Mouse (Mus musculus) megakaryocyte-erythroid progenitor cell, adult 5-6 weeks (primary cell): ENCODE results near the gene Il1f8. TPM values are rescaled to one million over a fixed set of nuclear protein-coding genes. Genes with fewer than 3 reads are reported as not detected.
A peak's percentile ranks its signal among the peaks of the same experiment; 100 is the strongest.
"Not testable (repeated sequence)": the region's sequence is repeated elsewhere in the genome, so short reads cannot be mapped to it uniquely, and the experiment has no call there.

Experiments
- ATAC-seq: replicated peaks from 2 replicates; pipeline ENCODE4 v1.8.0; 2016; ENCODE audit warnings: mild to moderate bottlenecking, inconsistent platforms; ENCODE audit not compliant: severe bottlenecking, poor library complexity, low FRiP score, low TSS enrichment
- total RNA-seq, 2 experiments: library from RNA; stranded (forward) in 1 of 2; stranded (reverse) in 1 of 2; fragments of 200-1000, 215-1000 nt in 1 of 2; fragments of >200 nt in 1 of 2; fragmentation: Nextera tagmentation in 1 of 2; gene quantifications; 2 replicates each; pipeline ENCODE4 v1.2.3; 2014 to 2017

The Il1f8 gene
- total RNA-seq (2014; fragmentation: Nextera tagmentation): not detected in 2 replicates
- total RNA-seq (2017): not detected in 2 replicates

DNA sequence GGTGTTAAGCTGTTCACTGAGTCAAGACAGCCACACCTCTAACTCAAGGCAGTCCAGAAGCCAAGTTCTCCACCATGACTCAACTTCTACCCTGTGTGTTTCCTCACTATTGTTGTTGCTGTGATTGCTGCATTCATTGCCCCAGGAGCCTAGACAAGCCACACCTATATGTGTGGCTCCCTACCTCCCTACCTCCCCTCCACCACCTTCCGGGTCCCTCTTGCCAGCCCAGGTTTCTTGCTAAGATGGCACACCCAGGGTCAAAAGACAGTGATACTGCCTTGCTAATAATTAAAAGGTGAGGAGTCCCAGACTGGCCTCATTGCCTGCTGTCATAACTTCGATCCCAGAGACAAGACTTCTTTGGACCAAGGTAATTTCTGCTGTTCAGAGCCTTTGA is at the start of gene Il1f8:
Gene Il1f8 (plus strand): TSS at position 301 of the 400 bp plus-strand sequence.
- no peak for ATAC-seq

DNA sequence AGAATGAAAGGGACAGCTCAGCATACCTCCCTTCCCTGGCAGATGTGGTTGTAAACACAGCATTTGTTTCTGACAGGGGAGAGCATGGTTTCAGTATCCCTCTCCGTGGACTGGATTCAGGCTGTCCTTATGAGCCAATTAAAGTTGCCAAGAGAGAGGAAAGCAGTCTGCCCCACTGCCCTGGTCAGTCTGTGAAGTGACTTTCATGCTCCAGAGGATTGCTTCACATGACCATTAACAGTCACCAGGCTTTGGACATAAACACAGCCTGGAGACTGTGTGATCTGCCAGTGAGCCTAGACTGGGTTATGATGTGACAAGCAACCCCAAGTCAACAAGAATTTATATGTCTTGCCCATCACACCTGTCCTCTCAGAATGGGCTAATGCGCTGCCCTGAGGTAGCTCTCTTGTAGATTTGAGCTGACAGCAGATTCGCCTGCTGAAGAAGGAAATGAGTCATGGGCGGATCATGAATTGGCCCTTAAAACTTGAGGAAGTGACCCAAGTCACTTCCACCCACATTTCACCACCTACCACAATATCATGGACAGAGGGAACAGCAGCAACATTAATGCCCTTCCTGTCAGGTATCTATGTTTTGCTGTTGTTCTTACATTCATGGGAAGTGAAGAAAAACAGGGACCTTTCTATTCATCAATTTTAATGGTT is 49.2 kb upstream of the Il1f8 start:
- no peak for ATAC-seq

DNA sequence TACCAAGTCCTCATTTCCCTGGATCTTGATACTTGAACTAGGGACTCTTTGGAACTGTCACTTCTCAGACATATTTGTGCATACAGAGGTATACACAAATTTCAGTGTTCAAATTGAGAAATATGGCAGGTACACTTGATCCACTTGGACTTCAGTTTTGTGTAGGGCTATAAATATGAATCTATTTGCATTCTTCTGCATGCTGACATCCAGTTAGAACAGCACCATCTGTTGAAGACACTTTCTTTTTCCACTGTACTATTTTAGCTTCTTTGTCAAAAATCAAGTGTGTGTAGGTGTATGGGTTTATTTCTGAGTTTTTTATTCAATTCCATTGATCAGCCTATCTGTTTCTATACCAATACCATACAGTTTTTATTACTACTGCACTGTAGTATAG is 43.9 kb upstream of the Il1f8 start:
- no peak for ATAC-seq

DNA sequence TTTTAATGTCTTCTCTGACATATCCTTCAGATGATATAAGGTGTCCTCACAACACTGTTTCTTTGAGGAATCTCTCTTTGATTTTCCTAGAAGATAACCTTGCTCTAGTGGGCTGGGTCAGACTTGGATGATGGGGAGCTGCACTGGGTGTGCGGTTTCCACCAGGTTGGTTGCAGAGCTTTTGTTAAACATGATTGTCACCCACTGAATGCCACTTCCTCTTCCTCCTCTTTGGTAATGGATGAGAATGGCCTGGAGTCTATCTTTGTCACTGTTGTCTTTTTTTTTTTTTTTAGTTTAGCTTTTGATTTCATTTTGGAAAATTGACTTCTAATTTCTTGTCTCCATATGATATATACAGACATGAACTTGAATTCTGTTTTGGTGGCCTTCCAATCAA is 18.6 kb upstream of the Il1f8 start:
- ATAC-seq: no peak

DNA sequence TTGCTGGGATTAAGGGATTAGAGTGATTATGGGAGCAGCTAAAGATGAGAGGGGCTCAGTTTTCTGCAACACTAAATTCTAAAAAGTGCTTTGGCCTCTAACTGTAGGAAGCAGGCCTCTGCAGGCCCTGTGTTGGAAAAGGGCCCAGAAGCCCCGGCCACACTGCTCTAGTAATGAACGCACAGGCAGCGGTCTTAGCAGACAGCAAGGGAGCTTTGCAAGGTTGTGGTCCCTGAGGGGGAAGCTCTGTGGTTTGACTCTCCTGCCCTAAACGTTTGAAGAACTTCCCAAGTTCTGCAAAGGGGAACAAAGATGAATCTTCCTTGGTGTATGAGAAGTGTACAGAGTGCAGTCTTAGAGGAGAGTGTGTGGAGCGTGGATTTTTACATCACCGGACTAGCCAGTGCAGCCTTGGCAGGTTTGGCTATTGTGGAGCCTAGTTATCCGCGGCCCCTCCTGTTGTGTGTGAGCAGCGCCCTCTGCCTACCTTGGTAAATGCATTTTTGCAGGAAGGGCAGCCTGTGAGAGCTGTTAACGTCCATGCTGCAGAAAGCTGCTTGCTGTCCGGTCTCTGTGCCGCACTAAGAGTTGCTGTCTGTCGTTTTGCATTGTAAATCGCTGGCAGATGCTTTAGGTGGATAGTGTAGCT is 28.8 kb downstream of the Il1f8 start:
- peak; percentile 92 for ATAC-seq

DNA sequence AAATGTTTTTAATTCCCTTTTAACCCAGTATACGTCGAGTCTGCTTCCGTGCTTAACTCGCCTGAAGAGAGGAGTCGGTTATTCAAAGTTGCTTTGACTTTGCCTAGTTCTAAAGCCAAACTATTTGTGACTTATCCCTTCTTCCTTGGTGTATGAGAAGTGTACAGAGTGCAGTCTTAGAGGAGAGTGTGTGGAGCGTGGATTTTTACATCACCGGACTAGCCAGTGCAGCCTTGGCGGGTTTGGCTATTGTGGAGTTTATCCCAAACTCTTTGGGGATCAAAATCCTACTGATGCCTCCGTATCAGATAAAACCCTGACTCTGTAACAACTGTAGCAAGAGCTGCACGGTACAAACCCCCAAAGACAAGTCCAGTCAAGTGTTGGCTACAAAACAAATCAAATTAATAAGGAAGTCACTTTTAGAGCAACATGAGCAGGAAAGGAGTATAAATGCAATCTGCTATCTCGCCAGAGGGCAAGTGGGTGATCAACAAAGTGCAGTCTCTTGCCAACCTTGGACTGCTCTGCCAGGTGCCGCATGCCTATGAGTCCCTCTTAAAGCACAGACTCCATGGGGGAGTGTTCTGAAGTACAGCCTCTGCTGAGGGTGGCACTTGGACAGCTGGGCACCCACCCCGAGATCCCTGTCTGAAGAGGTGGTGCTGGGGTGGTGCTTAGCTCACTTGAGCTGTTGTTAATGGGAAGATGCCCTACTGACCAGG is 29.6 kb downstream of the Il1f8 start:
- 0 out of 2 replicates have a peak, but pooled peaks have one; percentile 37 for ATAC-seq

DNA sequence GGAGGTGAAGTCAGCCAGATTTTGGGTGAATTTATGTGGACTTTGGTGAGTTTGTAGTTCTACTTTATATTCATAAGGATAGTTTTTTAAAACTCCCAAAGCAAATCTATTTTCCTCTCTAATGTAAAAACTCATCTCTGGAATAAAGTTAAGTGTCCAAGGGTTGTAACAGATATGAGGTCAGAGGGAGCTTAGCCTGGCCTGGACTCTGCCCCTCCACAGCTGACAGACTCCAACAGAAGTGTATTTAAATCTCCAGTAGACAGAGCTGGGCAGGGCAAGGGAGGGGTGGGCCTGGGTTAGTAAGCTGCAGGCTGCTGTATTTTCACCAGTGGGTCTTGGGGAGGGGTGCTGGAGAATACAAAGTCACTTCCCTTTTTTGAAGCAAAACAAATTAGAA is 31.1 kb downstream of the Il1f8 start:
- ATAC-seq: not testable (repeated sequence)

DNA sequence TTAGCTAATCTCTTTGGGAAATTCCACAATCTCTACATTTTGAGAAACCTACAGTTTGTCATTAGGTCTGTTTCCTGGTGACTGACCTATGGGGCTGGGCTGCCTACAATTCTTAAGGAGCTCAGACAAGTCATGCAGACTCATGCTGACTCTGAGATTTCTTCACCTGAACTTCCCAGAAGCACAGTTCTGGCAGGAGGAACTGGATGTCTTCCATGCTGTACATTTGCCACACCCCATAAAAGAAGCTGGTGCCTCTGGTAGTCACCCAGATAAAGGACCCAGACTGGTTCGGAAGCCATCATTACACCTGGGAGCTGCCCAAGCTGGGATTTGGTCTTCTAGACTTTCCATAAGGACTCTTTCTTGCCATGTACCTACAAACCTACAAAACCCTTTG is 33.2 kb downstream of the Il1f8 start, which contains the start of gene Il1f9:
Gene Il1f9 (plus strand): TSS at position 301 of the 400 bp plus-strand sequence.
- ATAC-seq: no peak

DNA sequence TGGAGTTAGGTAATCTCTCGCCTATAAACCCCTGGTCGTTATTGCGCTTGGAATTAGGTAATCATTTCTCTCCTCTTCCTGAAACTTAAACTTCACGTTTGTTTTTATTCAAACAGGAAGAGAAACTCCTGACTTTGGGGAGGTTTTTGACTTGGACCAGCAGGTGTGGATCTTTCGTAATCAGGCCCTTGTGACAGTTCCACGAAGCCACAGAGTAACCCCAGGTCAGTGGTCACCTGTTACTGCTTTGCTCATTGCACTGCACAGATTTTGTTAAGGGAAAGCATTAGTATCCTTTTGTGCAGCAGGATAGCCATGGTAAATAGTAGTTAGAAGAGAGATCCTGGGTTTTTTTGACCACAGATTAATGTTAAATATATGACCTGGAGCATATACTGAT is 34.6 kb downstream of the Il1f8 start:
- ATAC-seq: no peak

DNA sequence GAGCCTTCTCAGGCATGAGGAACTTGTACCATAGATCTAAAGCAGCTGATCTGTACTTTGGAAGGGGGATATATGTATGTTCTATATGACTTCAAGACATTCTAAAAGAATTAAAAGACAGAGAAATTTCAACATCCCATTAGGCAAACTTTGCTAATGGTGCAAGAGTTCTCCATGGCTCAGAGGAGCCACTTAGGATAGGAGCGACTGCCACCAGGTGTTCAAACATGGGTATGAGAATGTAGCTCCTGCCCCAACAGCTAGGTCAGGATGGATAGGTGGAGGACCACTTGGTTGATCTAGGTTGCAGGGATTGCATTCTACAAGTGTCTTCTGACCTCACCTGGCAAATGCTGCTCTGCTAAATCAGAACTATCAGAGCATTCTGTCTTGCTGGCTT is 35.2 kb downstream of the Il1f8 start:
- no peak for ATAC-seq

Other genes starting within 250 kb of the Il1f8 start
- 0.89 and 1.8 TPM in 2 replicates for gene Hnmt, start 103.8 kb upstream of the Il1f8 start, total RNA-seq (2014; fragmentation: Nextera tagmentation)
- gene Hnmt, start 103.8 kb upstream of the Il1f8 start, total RNA-seq (2017): 5.3 and 17.0 TPM in 2 replicates
- gene Tbpl2, start 56.6 kb upstream of the Il1f8 start, total RNA-seq (2014; fragmentation: Nextera tagmentation): not detected in 2 replicates
- not detected in 2 replicates for gene Tbpl2, start 56.6 kb upstream of the Il1f8 start, total RNA-seq (2017)
- not detected in 2 replicates for gene Il1f9, start 33.3 kb downstream of the Il1f8 start, total RNA-seq (2014; fragmentation: Nextera tagmentation)
- gene Il1f9, start 33.3 kb downstream of the Il1f8 start, total RNA-seq (2017): 0.47 TPM in 1 of 2 replicates, not detected in the other
- not detected in 2 replicates for gene Il1f6, start 62.3 kb downstream of the Il1f8 start, total RNA-seq (2014; fragmentation: Nextera tagmentation)
- gene Il1f6, start 62.3 kb downstream of the Il1f8 start, total RNA-seq (2017): not detected in 2 replicates
- gene Il1f5, start 123.8 kb downstream of the Il1f8 start, total RNA-seq (2014; fragmentation: Nextera tagmentation): not detected in 2 replicates
- gene Il1f5, start 123.8 kb downstream of the Il1f8 start, total RNA-seq (2017): not detected in 2 replicates
- not detected in 2 replicates for gene Il1f10, start 138.0 kb downstream of the Il1f8 start, total RNA-seq (2014; fragmentation: Nextera tagmentation)
- gene Il1f10, start 138.0 kb downstream of the Il1f8 start, total RNA-seq (2017): not detected in 2 replicates
- 1.6 TPM in 1 of 2 replicates, not detected in the other for gene Il1rn, start 183.7 kb downstream of the Il1f8 start, total RNA-seq (2014; fragmentation: Nextera tagmentation)
- not detected in 2 replicates for gene Il1rn, start 183.7 kb downstream of the Il1f8 start, total RNA-seq (2017)
- 43.9 and 50.2 TPM in 2 replicates for gene Psd4, start 214.4 kb downstream of the Il1f8 start, total RNA-seq (2014; fragmentation: Nextera tagmentation)
- 32.4 and 38.5 TPM in 2 replicates for gene Psd4, start 214.4 kb downstream of the Il1f8 start, total RNA-seq (2017)